Mouse (Mus musculus) frontal cortex, adult (tissue): Measurements from ENCODE around the gene Apoc2.

ENCODE experiments used
- ATAC-seq: cut with Nextera tagmentation; 2 replicates; pipeline ENCODE4 v1.9.2; 2017; ENCODE audit warnings: mild to moderate bottlenecking, moderate library complexity, mixed read lengths; ENCODE audit not compliant: low TSS enrichment

The Apoc2 gene

DNA sequence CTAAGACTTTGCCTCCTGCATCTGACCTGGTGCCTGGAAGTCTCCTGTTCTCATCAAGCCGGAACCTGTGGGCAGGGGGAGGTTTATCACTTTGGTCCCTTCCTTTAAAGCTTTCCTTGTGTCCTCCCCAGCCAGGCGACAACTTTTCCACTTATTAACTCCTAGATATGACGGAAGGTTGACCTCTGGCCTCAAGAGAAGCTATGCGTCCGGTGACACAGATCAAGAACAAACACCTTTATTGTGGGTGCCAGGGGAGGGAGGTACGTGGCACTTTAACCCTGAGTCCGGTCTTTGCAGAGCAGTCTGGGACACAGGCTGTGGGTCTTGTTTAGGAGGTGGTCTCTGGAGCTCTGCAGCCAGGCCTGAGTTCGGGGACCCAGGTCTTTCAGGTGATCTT, at the start of gene Apoc2:
Apoc2 (minus strand) TSS at position 70 of the 400 bp plus-strand sequence.
- no peak for ATAC-seq

DNA sequence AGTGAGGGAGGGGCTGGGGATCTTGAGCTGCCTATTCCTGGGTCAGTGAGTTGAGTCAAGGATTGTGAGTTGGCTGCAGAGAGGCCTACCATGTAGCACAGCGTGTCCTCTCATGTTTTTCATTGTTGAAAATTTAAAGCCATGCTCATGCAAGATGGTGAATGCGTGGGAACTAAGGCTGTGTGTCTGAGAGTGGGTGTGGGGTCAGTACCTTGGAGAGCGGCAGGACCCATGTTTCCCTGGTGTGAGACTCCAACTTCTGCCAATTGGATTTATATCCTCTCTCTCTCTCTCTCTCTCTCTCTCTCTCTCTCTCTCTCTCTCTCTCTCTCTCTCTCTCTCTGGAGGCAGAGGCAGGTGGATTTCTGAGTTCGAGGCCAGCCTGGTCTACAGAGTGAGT, 48.8 kb upstream of the Apoc2 start:
- no peak for ATAC-seq

DNA sequence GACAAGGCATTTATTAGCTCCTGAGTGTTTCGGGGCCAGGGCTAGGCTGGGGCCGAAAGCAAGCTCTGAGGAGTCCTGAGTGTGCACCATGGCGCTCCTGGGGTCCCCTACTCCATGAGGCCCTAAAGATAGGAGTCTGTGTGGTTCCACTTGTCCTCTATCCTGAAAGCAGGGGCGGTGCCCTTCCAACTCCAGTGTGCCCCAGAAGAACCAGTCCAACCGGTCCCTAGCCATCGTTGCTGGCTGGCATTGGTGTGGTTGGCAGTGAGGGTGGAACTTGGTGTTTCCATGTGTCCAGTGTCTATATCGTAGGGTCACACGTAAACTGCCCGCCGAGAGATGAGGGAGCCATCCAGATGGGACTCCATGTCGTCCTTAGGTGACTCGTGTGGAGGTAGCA, 46.4 kb upstream of the Apoc2 start:
- no peak for ATAC-seq

DNA sequence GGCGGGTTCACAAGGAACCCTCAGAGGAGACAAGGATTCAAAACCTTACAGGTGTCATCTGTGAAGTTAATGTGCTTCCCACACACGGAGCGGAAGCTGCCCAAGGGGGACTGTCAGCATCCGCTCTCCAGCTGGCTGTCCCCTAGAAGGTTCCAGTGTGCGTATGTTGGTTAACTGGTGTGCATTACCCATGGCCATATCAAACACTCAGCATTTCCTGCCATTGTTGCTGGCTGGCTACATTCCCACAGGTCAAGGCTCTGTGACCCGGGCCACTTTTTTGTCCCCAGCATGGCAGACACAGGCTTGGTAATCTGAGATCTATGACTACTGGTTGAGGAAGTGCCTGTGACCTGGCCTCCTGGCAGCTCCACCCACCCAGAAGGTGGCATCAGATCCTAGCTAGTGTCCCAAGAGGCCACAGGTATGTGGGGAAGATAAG, 45.0 kb upstream of the Apoc2 start:
- ATAC-seq, result no peak

DNA sequence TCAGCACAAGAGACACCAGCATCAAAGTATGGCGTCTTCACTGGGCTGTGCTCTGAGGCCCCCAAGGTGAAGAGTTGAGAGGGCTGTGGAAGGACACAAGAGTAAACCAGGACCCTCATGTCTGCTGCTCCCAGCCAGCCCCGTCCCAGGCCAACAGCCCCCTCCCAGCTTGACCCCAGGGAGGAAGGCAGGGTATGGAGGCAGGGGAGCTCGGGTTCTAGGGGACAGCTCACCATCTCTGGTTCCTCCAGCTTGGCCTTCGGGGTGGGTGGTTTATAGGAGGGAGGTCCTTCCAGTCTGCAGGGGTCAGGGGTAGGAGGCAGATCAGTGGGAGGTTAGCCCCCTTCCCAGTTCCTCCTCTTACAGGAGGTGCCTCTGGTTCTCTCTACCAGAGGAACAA, 41.5 kb upstream of the Apoc2 start:
- no peak for ATAC-seq

DNA sequence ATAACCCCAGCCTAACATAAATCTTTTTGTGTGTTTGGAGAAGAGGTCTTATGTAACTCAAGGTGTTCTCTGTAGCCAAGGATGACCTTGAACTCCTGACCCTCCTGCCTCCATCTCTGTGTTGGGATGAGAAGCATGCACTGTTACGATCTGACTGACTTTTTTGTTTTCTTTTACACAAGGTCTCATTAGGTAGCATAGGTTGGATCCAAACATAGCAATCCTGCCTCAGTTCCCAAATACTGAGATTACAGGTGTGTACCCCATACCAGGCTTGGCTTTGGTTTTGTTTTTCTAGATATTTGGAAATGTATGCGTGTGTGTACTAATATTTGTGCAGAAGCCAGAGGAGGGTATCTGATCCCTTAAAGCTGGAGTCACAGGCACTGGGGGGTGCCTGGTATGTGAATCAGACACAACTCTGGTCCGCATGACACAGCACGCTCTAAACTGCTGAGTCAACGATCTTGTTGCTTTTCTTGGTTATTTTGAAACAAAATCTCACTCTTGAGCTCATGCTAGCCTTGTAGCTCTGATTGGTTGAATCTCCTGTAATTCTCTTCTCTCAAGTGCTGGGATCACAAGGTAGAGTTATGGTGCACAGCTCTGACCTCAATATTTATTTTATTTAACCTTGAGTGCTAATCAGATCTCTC, 40.7 kb upstream of the Apoc2 start:
- no peak for ATAC-seq

DNA sequence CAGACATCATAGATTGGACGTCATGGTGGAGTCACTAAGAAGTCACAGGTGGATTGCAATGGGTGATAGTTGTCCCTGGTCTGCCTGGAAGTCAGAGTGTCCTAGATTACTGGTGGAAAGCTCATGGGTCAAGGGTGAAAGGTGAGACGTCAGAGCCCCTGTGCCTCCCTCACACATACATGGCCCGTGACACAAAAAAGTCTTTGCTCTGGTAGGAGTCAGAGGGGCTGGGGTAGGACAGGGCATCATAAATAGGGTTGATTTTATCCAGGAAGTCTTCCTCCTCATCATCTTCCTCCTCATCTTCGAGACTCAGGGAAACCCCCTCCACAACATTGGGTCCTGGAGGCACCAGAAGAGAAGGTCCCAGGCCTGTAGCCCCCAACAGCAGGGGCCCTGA, 39.6 kb upstream of the Apoc2 start:
- ATAC-seq, result no peak

DNA sequence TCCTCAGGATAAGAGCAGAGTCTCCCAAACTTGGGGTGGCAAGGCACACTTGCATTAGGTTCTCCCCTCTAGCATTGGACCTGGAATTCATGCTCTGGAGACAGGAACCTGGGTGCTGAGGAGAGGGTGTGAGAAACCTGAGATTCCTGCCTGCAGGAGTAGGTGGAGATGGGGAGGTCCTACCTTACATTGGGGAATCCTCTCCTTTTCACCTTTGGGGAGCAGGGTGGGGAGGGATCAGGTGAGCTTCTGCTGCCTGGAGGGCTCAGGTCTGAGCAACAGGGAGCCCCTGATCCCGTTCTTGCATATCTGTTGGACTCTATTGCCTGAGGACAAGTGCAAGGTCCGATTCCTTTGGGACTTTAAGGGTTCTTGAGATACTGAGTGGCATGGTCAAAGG, 39.1 kb upstream of the Apoc2 start:
- no peak for ATAC-seq

DNA sequence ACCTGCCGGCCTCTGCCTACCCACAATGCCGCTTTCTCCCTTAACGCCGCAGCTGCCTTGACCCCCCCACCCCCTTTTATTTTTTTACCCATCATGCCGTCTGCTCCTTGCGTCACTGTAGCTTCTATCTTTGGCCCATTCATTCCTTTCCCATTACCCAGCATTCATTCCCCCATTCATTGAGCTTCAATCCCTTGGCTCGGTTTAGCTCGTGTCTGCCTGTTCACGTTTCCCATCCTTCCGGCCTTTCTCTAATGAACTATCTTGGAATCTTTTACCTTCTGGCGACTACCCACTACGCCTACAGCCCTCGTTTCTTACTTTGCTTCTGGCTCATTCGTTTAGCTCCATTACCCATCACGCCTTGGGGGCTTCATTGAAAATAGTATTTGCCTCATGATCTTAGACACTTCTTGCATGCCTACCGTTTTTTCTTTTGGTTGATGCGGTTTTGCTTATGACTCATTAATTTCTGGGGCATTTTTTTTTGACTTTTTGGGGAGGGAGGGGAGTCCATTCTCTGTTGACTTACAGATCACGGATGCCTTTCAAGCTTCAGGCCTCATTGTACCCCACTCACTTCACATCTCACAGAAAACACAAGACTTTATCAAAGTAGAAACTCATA, 38.4 kb upstream of the Apoc2 start:
- peak; percentile 49; the same call in 1 of the 2 replicates for ATAC-seq

DNA sequence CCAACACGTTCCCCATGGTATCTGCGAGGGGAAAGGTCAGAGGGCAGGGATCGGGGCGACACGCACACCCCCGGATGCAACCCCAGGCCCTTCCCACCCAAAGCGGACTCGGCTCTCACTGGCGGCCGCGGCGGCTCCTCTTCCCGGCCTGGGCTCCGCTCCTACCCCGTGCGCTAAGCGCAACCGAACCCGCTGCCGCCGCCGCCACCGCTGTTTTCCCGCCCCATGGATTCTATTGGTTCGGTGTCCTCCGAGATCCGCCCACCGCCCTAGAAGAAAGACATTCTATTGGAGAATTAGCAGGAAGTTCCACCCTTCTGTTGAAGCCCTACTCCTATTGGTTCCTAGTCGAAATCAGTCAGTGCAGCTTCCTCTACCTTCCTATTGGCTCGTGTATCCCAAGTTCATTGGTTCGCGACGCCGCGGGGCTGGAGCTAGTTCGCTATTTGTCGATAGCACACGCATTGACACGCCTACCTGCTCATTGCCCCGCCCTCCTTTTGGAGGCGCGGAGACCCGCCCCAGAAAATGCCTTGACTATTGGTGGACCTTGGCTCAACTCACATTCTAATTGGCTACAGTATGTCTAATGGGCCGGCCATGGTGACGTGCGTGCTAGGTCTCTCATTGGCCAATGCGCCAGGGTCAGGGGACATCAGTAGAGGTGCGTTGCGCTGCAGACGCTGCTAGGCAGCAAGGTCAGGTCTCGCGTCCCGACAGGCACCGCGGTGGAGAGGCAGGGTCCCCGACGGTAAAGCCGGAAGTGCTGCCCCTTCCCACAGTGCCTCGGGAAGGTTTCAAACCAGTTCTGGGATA, 37.7 kb upstream of the Apoc2 start, which contains the start of gene Tomm40:
Tomm40 (minus strand) TSS at position 200 of the 816 bp plus-strand sequence.
- ATAC-seq, result peak; percentile 93

DNA sequence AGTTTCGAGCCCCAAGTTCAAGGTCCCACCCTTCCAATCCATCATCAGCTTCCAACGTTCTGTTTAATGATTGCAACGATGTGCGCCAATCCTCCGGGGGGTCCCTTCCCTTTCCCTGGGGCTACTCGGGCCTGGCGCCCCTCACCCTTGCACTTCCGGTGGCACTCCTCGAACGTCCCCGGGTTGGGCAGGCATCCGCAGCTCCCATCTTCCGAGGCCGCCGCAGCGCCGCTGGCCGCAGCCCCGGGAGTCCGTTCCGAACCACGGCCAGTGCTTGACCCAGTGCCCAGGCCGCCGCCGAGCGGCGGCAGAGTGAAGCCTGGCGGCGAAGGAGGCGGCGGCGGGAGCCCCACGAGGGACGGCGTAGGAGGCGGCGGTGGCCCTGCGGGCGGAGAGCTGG, 37.1 kb upstream of the Apoc2 start:
- no peak for ATAC-seq

DNA sequence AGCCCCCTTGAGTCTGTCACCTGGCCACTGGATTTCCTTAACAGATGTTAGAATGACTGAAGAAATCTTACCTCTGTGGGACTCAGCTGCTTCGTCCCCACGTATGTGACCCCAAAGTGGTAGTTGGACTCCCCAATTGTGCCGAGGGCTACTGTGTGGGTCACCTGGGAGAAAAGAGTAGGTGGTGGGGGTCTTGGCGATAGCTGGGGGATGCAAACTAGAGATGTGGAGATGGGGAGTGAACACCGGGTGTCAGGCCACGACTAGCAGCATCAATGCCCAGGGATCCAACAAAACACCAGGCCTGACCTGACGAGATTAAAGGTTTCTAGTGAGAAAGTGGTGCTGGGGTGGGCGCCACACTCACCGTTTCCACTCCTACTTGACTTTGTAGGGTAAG, 35.9 kb upstream of the Apoc2 start:
- ATAC-seq, result no peak

DNA sequence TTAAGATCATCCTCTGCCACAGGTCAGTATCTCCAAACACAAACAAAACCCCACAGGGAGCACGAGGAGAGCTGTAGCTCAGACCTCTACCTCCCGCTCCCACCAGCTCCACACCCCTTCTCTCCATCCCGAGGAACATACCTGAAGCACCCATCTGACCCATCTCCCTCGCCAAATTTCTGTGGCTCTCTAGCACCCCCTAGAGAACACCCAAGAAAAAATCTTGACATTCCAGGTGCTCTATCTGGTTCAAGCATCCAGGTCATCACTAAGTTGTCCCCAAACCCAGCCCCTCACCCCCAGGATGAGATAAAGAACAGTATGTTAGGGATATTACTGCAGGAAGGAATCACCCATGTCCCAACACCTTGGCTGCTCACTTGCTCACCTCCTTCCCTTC, 35.5 kb upstream of the Apoc2 start:
- ATAC-seq, result no peak

DNA sequence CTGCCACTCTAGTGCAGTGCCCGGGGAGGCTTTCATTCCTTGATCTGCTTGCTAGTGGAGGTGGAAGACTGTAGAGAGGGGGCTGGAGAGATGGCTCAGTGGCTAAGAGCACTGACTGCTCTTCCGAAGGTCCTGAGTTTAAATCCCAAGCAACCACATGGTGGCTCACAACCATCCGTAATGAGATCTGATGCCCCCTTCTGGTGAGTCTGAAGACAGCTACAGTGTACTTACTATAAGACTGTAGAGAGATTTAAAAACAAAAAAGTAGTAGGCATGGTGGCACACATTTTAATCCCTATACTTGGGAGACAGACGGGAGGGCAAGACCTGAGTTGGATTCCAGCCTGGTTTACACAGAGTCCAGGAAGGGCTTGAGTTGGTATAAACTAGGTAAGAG, 34.7 kb upstream of the Apoc2 start:
- no peak for ATAC-seq

DNA sequence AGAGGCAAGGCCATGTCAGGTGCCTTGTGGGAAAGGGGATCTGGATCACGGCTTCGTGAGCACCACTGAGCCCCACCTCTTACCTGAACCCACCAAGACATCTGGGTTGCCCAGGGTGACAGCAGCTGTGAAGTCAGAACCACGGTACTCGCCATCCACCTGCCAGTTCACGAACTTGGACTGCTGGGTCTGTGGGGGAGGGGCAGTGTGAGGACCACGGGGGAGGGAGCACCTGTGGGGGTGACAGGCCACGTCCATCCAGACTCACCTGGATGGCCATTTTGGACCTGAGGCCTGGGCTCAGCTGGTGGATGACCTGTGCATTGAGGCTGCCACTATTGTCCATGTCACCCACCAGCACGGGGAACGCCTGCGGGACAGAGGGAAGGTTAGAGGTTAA, 32.9 kb upstream of the Apoc2 start:
- ATAC-seq, result no peak

DNA sequence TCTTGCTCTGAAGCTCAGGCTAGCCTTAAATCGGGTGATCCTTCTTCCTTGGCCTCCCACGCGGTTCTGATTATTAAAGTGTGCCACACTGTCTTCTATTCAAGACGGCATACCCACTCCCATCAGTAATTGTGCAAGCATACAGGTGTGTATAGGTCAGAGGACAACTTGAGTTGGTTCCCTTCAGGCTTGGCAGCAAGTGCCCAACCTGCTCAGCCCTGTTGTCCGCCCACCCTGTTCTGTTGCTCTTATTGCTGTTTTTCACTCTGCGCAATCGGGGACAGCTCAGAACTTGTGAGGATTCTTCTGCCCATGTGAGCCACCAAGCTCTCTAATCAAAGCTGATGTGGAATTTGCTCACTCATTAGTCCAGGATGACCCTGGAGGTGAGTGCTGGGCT, 27.5 kb upstream of the Apoc2 start:
- ATAC-seq, result no peak

DNA sequence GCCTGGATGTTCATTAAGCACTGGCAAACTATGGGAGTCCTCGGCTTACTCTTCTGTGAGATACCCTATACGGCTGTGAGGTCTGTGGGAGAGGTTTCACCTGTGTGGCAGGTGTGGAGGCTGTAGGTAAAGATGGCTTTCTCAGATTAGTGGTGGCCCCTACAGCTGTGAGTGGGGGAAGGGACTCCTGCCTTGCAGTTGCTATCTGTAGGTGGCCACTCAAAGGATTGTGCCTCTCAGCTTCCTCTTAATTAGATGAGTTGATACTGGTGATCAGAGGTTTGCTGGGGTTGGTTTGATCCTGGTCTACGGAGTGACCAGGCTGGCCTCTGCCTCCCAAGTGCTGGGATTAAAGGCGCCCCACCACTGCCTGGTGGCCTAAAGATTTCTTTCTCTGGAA, 26.7 kb upstream of the Apoc2 start:
- ATAC-seq, result no peak

DNA sequence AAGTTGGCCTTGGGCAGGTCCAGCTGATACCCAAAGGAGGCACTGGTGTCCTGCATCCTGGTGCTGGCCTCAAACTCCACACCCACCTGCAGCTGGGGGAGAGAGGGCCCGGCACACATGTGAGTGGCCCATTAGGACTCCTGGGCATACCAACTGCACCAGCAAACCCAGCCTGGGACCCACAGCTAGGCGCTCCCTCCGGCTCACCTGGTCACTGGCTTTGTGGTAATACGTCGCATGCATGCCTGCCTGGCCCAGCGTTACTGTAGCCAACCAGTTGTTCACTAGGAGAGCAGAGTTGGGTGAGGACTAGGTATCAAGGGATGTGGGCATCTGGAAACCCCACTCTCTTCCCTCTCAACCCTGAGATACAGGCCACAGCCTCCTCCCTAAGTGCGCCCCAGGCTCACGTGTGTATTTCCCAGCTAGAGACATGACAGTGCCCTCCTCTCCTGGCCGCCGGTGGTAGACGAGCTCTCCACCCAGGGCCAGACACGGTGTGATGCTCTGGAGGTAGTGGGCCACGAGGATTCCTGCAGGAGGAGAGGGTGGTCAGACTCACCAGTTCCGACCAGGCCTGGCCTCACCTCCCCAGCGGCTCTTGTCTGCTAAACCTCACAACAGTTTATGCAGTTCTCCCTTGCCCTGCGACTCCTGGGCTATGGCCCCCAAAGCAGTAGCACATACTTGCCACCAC, 25.3 kb upstream of the Apoc2 start:
- ATAC-seq, result no peak

DNA sequence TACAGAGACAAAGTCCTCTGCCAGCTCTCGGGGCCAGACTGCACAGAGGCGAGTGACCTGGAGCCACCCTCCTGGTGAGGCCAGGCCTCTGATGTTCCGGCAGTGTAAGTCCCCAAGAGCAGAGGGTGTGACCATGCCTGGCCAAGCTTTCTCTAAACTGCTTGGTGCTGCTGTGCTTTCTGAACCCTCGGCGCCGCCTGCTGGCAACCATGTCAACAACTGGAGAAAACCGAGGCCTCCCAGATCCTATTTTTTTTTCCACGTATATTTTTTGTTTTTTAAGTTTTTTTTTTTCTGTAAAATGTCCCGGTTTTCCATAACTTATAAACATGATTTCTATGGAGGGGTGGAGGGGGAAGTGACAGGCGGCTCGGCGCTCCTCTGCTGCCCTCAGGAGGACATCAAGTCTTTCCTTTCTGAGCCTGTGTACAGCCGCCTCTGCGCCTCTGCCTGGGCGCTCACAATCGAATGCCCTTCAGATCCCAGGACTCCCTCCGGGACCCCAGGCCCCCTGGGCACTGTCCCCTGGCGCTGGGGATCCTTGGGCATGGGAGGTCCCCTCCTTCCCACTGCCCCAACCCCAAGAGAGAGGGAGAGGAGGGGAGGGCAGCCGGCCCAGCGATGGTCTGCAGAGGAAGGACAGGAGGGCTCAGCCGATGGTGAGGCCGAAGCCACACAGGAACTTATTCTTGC, 23.5 kb upstream of the Apoc2 start:
- ATAC-seq, result peak; percentile 53

DNA sequence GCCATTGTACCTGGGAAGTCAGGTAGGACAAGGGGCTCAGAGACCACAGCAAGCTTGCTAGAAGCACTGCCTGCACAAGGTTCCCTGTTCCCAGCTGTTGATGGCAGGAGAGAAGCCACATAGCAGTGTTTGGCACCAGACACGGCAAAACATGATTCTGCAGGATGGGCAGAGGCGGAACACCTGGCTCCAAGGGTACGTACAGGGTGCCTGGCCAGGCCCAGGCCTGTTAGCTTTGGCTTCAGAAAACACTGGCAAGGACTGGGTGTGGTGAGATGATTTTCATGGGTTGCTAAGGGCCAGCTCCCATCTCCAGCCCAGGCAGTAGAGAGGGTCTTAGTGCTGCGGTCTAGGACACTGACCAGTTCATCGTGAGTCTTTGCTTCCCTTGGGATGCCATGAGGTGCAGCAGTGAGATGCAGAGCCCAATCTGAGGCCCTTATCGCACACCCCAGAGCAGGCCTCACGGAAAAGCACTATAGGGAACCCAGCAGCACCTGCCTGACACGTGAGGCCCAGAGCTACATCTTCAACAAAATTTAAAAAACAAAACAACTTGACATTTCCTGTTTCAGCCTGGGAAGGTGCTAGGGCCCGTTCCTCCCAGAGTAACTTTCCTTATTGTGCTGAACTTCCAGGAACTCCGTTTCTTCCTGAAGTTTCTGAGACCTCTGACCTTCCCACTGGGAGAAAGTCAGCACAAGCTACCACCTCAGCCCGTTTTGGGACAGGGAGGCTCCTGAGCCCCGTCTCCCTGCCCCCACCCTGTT, 22.7 kb upstream of the Apoc2 start:
- ATAC-seq, result no peak

DNA sequence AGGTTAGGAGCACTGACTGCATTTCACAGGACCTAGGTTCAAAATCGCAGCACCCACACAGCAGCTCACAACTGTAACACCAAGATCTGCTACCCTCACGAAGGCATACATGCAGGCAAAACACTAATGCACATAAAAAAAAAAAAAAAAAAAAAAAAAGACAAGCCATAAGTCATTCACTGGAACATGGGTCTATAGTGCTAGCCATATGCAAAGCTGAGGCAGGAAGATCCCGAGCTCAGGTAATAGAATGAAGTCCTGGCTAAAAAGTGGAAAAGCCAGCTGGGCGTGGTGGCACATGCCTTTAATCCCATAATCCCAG, 22.0 kb upstream of the Apoc2 start:
- no peak for ATAC-seq
